Mouse (Mus musculus) heart, embryonic 15.5 days (tissue): ENCODE results near the gene Epc2. TPM values are rescaled to one million over a fixed set of nuclear protein-coding genes. Genes with fewer than 3 reads are reported as not detected.
A peak's percentile ranks its signal among the peaks of the same experiment; 100 is the strongest.

Experiments used
- ATAC-seq: fragments of 200-750 bp; cut with Nextera tagmentation; replicated peaks from 2 replicates; pipeline ENCODE4 v1.8.0; 2017; ENCODE audit warnings: low read depth, moderate TSS enrichment; ENCODE audit not compliant: insufficient number of reproducible peaks, insufficient read depth, low FRiP score
- H3K27ac ChIP-seq: fragments of 300-500 bp; sonication (generic); 2 replicates; pipeline ENCODE4 v1.5.1; 2015; ENCODE audit warnings: mild to moderate bottlenecking, inconsistent platforms
- H3K27me3 ChIP-seq: fragments of 300-500 bp; sonication (generic); 2 replicates; pipeline ENCODE4 v1.6.1; 2015; ENCODE audit warnings: inconsistent platforms
- H3K36me3 ChIP-seq: fragments of 300-500 bp; sonication (generic); 2 replicates; pipeline ENCODE4 v1.6.1; 2015; ENCODE audit warnings: mild to moderate bottlenecking, inconsistent platforms
- H3K4me1 ChIP-seq: fragments of 300-500 bp; sonication (generic); replicated peaks from 2 replicates; pipeline ENCODE4 v1.6.1; 2015; ENCODE audit warnings: inconsistent platforms
- H3K4me2 ChIP-seq: fragments of 300-500 bp; sonication (generic); 2 replicates; pipeline ENCODE4 v1.6.1; 2015; ENCODE audit warnings: inconsistent platforms, mild to moderate bottlenecking, moderate library complexity
- H3K4me3 ChIP-seq: fragments of 300-500 bp; sonication (generic); 2 replicates; pipeline ENCODE4 v1.5.1; 2015; ENCODE audit warnings: mild to moderate bottlenecking, inconsistent platforms
- H3K9ac ChIP-seq: fragments of 300-500 bp; sonication (generic); 2 replicates; pipeline ENCODE4 v1.6.1; 2015; ENCODE audit warnings: mild to moderate bottlenecking, inconsistent platforms
- H3K9me3 ChIP-seq: fragments of 300-500 bp; sonication (generic); replicated peaks from 2 replicates; pipeline ENCODE4 v1.6.1; 2016; ENCODE audit warnings: inconsistent platforms
- WGBS: fragments of 180-500 bp; shearing (Covaris S2); methylation state at CpG from one replicate; pipeline ENCODE4 v1.1.7; 2015; ENCODE audit warnings: mixed read lengths; 5-methylcytosine and 5-hydroxymethylcytosine counted together
- polyA plus RNA-seq: library from polyadenylated mRNA; unstranded; fragments of >200 nt; fragmentation: Nextera tagmentation; extraction: Ambion mirVana; gene quantifications from 2 replicates; pipeline ENCODE4 v1.2.1, GENCODE M21; 2015

Gene Epc2
- polyA plus RNA-seq, 1 experiment from 2014 or later: 4.1 TPM

GRCm38 (mm10) chr2:49537147-49537546 lies 85.9 kb downstream of the Epc2 start:
- Histone ChIP-seq H3K9ac (no peak overlapping the region), H3K27ac (no peak overlapping the region), H3K4me1 (no peaks in the 10 kb centered on the region), H3K27me3 (no peaks in the 10 kb centered on the region), H3K9me3 (no peaks in the 10 kb centered on the region), H3K36me3 (peaks cover 13% of the 10 kb centered on the region), H3K4me3 (no peak overlapping the region), H3K4me2 (no peak overlapping the region)
- WGBS: 93% methylated on average over 6 of the region's 6 CpGs
- no peak for ATAC-seq

GRCm38 (mm10) chr2:49538056-49538455 lies 86.8 kb downstream of the Epc2 start:
- H3K4me2 ChIP-seq: no peak overlapping the region
- no peak overlapping the region for H3K27ac ChIP-seq
- no peaks in the 10 kb centered on the region for H3K4me1 ChIP-seq
- ATAC-seq: no peak
- no peaks in the 10 kb centered on the region for H3K27me3 ChIP-seq
- no peak overlapping the region for H3K4me3 ChIP-seq
- H3K9ac ChIP-seq: no peak overlapping the region
- peaks cover 13% of the 10 kb centered on the region for H3K36me3 ChIP-seq
- 73% methylated on average over 2 of the region's 2 CpGs for WGBS
- no peaks in the 10 kb centered on the region for H3K9me3 ChIP-seq

GRCm38 (mm10) chr2:49539745-49540144 lies 88.5 kb downstream of the Epc2 start:
- no peak overlapping the region for H3K4me2 ChIP-seq

GRCm38 (mm10) chr2:49547813-49548212 lies 96.5 kb downstream of the Epc2 start:
- 58% methylated on average over 5 of the region's 5 CpGs for WGBS
- Histone ChIP-seq H3K4me2 (no peak overlapping the region), H3K36me3 (peaks cover 32% of the 10 kb centered on the region), H3K9ac (no peak overlapping the region), H3K4me1 (no peaks in the 10 kb centered on the region), H3K9me3 (no peaks in the 10 kb centered on the region), H3K4me3 (no peak overlapping the region), H3K27ac (no peak overlapping the region), H3K27me3 (no peaks in the 10 kb centered on the region)
- no peak for ATAC-seq

More at GRCm38 (mm10) chr2:49539745-49540144, 88.5 kb downstream of the Epc2 start:
- H3K27ac ChIP-seq: no peak overlapping the region
- no peaks in the 10 kb centered on the region for H3K9me3 ChIP-seq
- peaks cover 13% of the 10 kb centered on the region for H3K36me3 ChIP-seq
- no peak for ATAC-seq
- H3K4me3 ChIP-seq: no peak overlapping the region
- H3K27me3 ChIP-seq: no peaks in the 10 kb centered on the region
- no peak overlapping the region for H3K9ac ChIP-seq
- H3K4me1 ChIP-seq: no peaks in the 10 kb centered on the region
- WGBS: 88% methylated on average over 2 of the region's 2 CpGs

GRCm38 (mm10) chr2:49548492-49548891 lies 97.2 kb downstream of the Epc2 start:
- Histone ChIP-seq H3K9me3 (no peaks in the 10 kb centered on the region), H3K4me3 (no peak overlapping the region), H3K27ac (no peak overlapping the region), H3K4me2 (no peak overlapping the region), H3K36me3 (peaks cover 32% of the 10 kb centered on the region), H3K27me3 (no peaks in the 10 kb centered on the region), H3K9ac (no peak overlapping the region), H3K4me1 (no peaks in the 10 kb centered on the region)
- no peak for ATAC-seq
- 85% methylated on average over 5 of the region's 5 CpGs for WGBS

GRCm38 (mm10) chr2:49553096-49553495 lies 101.8 kb downstream of the Epc2 start:
- Histone ChIP-seq H3K27me3 (no peaks in the 10 kb centered on the region), H3K36me3 (peaks cover 14% of the 10 kb centered on the region), H3K27ac (no peak overlapping the region), H3K4me2 (no peak overlapping the region), H3K4me1 (no peaks in the 10 kb centered on the region), H3K9ac (no peak overlapping the region), H3K9me3 (no peaks in the 10 kb centered on the region), H3K4me3 (no peak overlapping the region)
- WGBS: 69% methylated on average over 2 of the region's 2 CpGs
- no peak for ATAC-seq

GRCm38 (mm10) chr2:49557339-49557738 lies 106.1 kb downstream of the Epc2 start:
- no peak overlapping the region for H3K4me2 ChIP-seq
- no peak overlapping the region for H3K4me3 ChIP-seq
- H3K27me3 ChIP-seq: no peaks in the 10 kb centered on the region
- 77% methylated on average over 4 of the region's 4 CpGs for WGBS
- no peaks in the 10 kb centered on the region; the same call in 1 of the 2 replicates for H3K36me3 ChIP-seq
- H3K27ac ChIP-seq: no peak overlapping the region
- H3K9me3 ChIP-seq: no peaks in the 10 kb centered on the region
- no peak for ATAC-seq
- no peaks in the 10 kb centered on the region; the same call in 1 of the 2 replicates for H3K4me1 ChIP-seq
- no peak overlapping the region for H3K9ac ChIP-seq

GRCm38 (mm10) chr2:49558361-49558760 lies 107.1 kb downstream of the Epc2 start:
- H3K27me3 ChIP-seq: no peaks in the 10 kb centered on the region
- no peak for ATAC-seq
- H3K4me2 ChIP-seq: no peak overlapping the region
- H3K4me3 ChIP-seq: no peak overlapping the region
- H3K4me1 ChIP-seq: no peaks in the 10 kb centered on the region; the same call in 1 of the 2 replicates
- H3K9ac ChIP-seq: no peak overlapping the region
- no peak overlapping the region for H3K27ac ChIP-seq
- no peaks in the 10 kb centered on the region for H3K9me3 ChIP-seq
- WGBS: 86% methylated on average over 3 of the region's 3 CpGs
- H3K36me3 ChIP-seq: no peaks in the 10 kb centered on the region; the same call in 1 of the 2 replicates

GRCm38 (mm10) chr2:49562688-49563350 lies 111.5 kb downstream of the Epc2 start:
- no peak for ATAC-seq
- 56% methylated on average over 10 of the region's 10 CpGs for WGBS
- Histone ChIP-seq H3K4me3 (no peak overlapping the region), H3K4me1 (no peaks in the 10 kb centered on the region; the same call in 1 of the 2 replicates), H3K27ac (no peak overlapping the region), H3K27me3 (no peaks in the 10 kb centered on the region), H3K9ac (no peak overlapping the region), H3K36me3 (no peaks in the 10 kb centered on the region), H3K9me3 (no peaks in the 10 kb centered on the region), H3K4me2 (no peak overlapping the region)

- H3K27ac ChIP-seq: 0 out of 2 replicates have a peak overlapping the region, but pooled peaks have one; percentile 17
- peaks cover 16% of the 10 kb centered on the region for H3K4me1 ChIP-seq
- peak; percentile 61 for ATAC-seq
- no peaks in the 10 kb centered on the region for H3K36me3 ChIP-seq
- H3K4me2 ChIP-seq: peak overlapping the region; percentile 24
- WGBS: 51% methylated on average over 16 of the region's 16 CpGs
- no peaks in the 10 kb centered on the region for H3K9me3 ChIP-seq
- no peak overlapping the region for H3K4me3 ChIP-seq
- no peaks in the 10 kb centered on the region for H3K27me3 ChIP-seq
- no peak overlapping the region for H3K9ac ChIP-seq
Observed at GRCm38 (mm10) chr2:49569862-49570777, 118.8 kb downstream of the Epc2 start.

- Histone ChIP-seq H3K4me3 (no peak overlapping the region), H3K4me1 (peaks cover 16% of the 10 kb centered on the region), H3K4me2 (no peak overlapping the region), H3K27ac (no peak overlapping the region), H3K36me3 (no peaks in the 10 kb centered on the region), H3K9ac (no peak overlapping the region), H3K27me3 (no peaks in the 10 kb centered on the region), H3K9me3 (no peaks in the 10 kb centered on the region)
- 53% methylated on average over 6 of the region's 6 CpGs for WGBS
- no peak for ATAC-seq
Observed at GRCm38 (mm10) chr2:49570778-49571101, 119.5 kb downstream of the Epc2 start.
